Mouse (Mus musculus): ENCODE measurements around the gene Esr1. TPM values are rescaled to one million over a fixed set of nuclear protein-coding genes. Genes with fewer than 3 reads are reported as not detected.
A peak's percentile ranks its signal among the peaks of the same experiment; 100 is the strongest.
"Not testable (repeated sequence)": the region's sequence is repeated elsewhere in the genome, so short reads cannot be mapped to it uniquely, and the experiment has no call there.

Esr1 gene
- polyA plus RNA-seq, 1 experiment from 2014 or later: 0.46 TPM

DNA sequence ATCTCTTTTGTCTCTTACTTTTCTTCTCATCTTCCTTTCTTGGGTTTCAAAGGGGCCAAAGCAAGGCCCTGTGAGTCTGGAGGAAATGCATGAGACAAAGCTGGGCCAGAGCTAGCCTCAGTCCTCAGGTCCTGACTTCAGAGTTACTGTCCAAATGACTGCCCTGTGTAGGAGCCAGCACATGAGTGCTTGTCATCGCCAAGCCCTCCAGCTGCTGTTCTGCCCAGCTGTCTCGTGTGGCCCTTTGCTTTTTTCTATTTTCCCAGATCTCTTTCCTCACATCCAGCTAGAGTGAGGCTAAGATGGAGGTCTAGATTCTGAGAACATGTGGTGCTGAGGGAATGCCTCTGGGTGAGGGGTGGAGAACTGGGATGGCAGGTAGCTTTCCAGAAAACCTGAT is 58.7 kb downstream of the Esr1 start:
- 91% methylated on average over 2 of the region's 2 CpGs for WGBS

DNA sequence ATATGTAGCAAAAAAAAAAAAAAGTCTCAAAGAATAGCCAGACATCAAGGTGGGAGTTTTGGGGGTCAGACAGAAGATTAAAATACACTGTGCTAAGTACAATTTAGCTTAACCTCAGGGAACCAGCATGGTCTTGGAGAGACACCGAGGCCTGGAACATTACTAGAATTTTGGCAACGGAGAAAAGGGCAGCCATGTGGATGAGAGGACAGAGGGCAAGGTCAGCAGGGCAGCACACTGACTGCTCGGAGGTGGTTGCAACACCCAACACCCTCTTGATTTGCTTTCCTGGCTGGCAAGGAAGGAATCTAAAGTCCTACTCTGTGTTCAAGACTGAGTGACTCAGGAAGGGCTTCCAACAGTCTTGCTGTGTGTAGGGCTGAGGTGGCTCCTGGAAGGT is 60.5 kb downstream of the Esr1 start:
- H3K4me3 ChIP-seq: no peak overlapping the region
- no peak overlapping the region for H3K9ac ChIP-seq
- 79% methylated on average over 3 of the region's 3 CpGs for WGBS
- no peaks in the 10 kb centered on the region for H3K9me3 ChIP-seq
- no peak overlapping the region for H3K27ac ChIP-seq
- no peaks in the 10 kb centered on the region for H3K36me3 ChIP-seq (replicated peaks)
- ATAC-seq (replicated peaks): no peak
- H3K27me3 ChIP-seq (replicated peaks): no peaks in the 10 kb centered on the region
- no peak overlapping the region for H3K4me2 ChIP-seq
- H3K4me1 ChIP-seq: no peaks in the 10 kb centered on the region

More for the DNA sequence above, 58.7 kb downstream of the Esr1 start:
- no peaks in the 10 kb centered on the region for H3K4me1 ChIP-seq
- no peaks in the 10 kb centered on the region for H3K36me3 ChIP-seq (replicated peaks)
- no peak overlapping the region for H3K9ac ChIP-seq
- H3K27ac ChIP-seq: no peak overlapping the region
- H3K27me3 ChIP-seq (replicated peaks): no peaks in the 10 kb centered on the region
- no peak overlapping the region for H3K4me3 ChIP-seq
- no peak overlapping the region for H3K4me2 ChIP-seq
- H3K9me3 ChIP-seq: no peaks in the 10 kb centered on the region
- ATAC-seq (replicated peaks): no peak

DNA sequence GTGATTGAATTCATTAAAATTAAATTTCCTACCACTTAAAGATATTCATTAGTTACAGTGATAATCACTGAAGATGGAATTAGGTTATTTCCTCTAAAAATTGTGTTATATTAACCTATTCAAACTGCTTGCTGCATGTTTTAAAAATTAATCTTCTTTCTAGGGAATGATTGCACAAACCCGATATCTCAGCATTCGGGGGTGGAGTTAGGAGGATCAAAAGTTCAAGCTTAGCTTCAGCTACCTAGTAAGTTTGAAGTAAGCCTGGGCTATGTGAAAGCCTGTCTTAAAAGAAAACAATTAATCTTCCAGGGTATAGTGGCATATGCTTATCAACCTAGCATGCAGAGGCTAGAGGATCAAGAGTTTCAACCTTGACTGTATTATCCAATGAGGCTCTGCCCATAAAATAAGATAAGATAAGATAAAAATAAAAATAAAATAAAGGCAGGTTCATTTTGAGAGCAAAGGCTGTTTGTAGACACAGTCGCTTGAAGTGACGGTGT is 62.0 kb downstream of the Esr1 start:
- Histone ChIP-seq H3K9me3 (no peaks in the 10 kb centered on the region), H3K4me1 (no peaks in the 10 kb centered on the region), H3K9ac (no peak overlapping the region), H3K27me3 (replicated peaks) (no peaks in the 10 kb centered on the region), H3K4me3 (no peak overlapping the region), H3K27ac (no peak overlapping the region), H3K36me3 (replicated peaks) (no peaks in the 10 kb centered on the region), H3K4me2 (no peak overlapping the region)
- 88% methylated on average over 4 of the region's 4 CpGs for WGBS
- ATAC-seq (replicated peaks): no peak

DNA sequence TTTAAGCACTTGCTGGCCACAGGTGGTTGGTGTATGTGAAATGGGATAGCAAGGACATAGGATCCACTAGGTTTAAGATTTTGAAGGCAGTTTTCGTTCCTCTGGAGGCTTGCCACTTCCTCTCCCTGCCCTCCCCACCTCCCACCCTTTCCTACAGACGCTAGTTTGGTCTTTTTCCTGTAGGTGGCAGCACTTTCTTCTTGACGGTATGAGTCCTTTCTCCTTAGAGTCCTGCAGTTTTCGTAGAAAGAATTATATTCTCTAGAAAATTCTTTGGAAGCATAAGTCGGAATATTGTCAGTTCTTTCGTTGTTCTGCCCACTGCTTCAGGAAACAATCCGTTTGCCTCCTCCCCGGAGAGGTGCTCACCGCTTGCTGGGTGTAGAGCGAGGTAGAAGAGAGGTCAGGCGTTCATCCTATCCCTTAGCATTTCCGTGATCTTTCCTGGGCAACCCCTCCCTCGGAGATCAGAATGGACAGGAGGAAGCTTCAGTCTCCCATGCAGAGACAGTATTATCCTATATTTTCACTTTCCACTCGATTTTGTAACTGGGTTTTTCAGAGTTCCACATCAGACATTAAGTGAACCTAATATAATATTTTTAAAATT is 63.7 kb downstream of the Esr1 start:
- H3K4me2 ChIP-seq: peak overlapping the region; percentile 33

DNA sequence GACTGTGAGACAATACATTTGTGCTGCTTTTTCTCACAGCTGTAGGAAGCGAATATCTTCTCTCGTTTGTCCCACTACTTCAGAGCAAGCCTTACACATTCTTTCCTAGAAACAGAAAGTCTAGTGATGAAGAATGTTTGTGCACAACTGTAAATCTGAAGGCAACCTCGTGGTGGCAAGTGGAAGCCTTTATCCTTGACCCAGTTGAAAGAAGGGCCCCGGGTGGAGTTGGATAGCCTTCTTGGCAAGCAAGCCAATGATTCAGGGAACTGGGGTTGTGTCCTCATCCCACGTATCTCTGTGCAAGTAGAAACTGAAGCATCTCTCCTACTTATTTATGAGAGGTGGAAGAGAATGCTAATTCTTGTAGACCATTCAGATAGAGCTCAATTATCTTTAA is 71.7 kb downstream of the Esr1 start:
- 87% methylated on average over 5 of the region's 5 CpGs for WGBS

More for the DNA sequence above, 63.7 kb downstream of the Esr1 start:
- peak; percentile 90 for ATAC-seq (replicated peaks)
- H3K9me3 ChIP-seq; H3K27ac ChIP-seq; H3K9ac ChIP-seq; H3K27me3 ChIP-seq (replicated peaks); H3K4me3 ChIP-seq; H3K36me3 ChIP-seq (replicated peaks); H3K4me1 ChIP-seq: not testable (repeated sequence)
- 25% methylated on average over 14 of the region's 14 CpGs for WGBS

DNA sequence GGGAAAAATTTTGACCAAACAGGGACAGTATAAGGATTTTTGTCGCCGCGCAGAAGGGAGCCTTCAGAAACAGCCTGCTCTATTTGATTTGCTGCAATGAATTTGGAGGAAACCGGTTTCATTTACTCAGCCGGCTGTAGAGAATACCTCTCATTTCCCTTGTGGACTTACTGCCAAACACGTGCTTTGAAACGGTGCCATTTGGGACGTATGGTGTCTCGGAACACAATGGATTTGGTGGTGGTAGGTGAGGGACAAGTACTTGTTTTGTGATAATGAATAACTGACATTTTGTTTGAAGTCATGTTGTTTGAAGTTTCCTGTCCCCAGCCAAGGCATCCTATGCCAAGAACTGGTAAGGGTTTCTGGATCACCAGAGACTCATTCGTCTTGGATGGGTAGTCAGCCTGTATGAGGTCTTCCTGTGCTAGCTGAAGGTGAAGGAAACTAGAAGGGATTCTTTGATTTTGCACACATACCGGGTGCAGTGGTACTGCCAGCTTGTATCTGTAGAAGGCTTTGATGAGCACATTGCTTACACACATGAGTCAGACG is 72.4 kb downstream of the Esr1 start:
- Histone ChIP-seq H3K4me3 (no peak overlapping the region), H3K4me1 (no peaks in the 10 kb centered on the region), H3K27ac (no peak overlapping the region), H3K36me3 (replicated peaks) (no peaks in the 10 kb centered on the region), H3K9ac (no peak overlapping the region), H3K27me3 (replicated peaks) (no peaks in the 10 kb centered on the region), H3K4me2 (no peak overlapping the region), H3K9me3 (no peaks in the 10 kb centered on the region)
- ATAC-seq (replicated peaks): no peak
- 92% methylated on average over 12 of the region's 12 CpGs for WGBS

More for the DNA sequence above, 71.7 kb downstream of the Esr1 start:
- H3K27ac ChIP-seq: no peak overlapping the region
- H3K4me2 ChIP-seq: no peak overlapping the region
- no peak overlapping the region for H3K4me3 ChIP-seq
- ATAC-seq (replicated peaks): no peak
- H3K9me3 ChIP-seq: no peaks in the 10 kb centered on the region
- no peaks in the 10 kb centered on the region for H3K4me1 ChIP-seq
- H3K9ac ChIP-seq: no peak overlapping the region
- no peaks in the 10 kb centered on the region for H3K27me3 ChIP-seq (replicated peaks)
- H3K36me3 ChIP-seq (replicated peaks): no peaks in the 10 kb centered on the region

DNA sequence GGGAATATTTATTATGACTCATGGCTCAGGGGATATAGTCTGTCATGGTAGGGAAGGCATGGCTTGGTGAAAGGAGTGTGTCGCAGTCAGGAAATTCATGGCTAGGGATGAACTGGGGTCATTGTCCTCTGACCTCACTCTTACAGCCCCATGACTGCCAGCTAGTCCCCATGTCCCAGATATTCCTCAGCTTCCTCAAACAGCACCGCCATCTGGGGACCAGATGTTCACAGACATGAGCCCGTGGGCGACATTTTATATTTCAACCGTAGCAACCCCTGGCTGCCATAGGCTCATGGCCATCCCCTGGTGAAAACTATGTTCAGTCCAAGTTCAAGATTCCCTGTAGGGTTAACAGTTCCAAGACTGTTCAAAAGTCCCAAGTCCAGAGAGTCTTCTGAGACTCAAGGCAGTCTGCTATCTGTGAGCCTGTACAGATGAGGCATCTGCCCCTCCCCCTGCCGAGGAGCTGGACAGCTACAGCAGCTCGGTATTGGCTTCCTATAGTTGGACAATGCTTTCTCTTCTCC is 83.0 kb downstream of the Esr1 start:
- 89% methylated on average over 7 of the region's 7 CpGs for WGBS
- H3K27ac ChIP-seq: no peak overlapping the region
- no peak overlapping the region for H3K9ac ChIP-seq
- H3K36me3 ChIP-seq (replicated peaks): no peaks in the 10 kb centered on the region
- H3K4me2 ChIP-seq: no peak overlapping the region
- H3K4me3 ChIP-seq: no peak overlapping the region
- no peaks in the 10 kb centered on the region for H3K9me3 ChIP-seq
- H3K27me3 ChIP-seq (replicated peaks): no peaks in the 10 kb centered on the region
- H3K4me1 ChIP-seq: no peaks in the 10 kb centered on the region
- no peak for ATAC-seq (replicated peaks)

DNA sequence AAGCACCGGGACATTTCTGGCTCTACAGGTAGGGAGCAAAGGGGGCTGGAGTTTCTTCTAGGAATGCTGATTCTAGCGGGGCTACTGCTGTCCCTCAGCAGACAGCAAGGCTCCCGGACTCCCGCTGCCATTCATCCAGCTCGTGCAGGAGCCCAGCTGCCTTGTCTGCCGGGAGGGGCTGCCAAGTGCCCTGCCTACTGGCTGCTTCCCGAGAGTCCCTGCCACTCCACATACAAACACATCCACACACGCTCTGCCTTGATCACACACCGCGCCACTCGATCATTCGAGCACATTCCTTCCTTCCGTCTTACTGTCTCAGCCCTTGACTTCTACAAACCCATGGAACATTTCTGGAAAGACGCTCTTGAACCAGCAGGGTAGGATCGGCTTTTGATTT is 98.5 kb downstream of the Esr1 start:
- H3K4me1 ChIP-seq: peaks cover 18% of the 10 kb centered on the region; the same call in 1 of the 2 replicates
- H3K27me3 ChIP-seq (replicated peaks): peaks cover 33% of the 10 kb centered on the region
- H3K4me2 ChIP-seq: peak overlapping the region; percentile 60
- 3% methylated on average over 15 of the region's 15 CpGs for WGBS
- H3K9ac ChIP-seq: peak overlapping the region; percentile 45; the same call in 1 of the 2 replicates
- no peaks in the 10 kb centered on the region for H3K9me3 ChIP-seq
- H3K27ac ChIP-seq: no peak overlapping the region
- peak; percentile 53; the same call in 1 of the 2 replicates for ATAC-seq (replicated peaks)
- no peaks in the 10 kb centered on the region for H3K36me3 ChIP-seq (replicated peaks)
- H3K4me3 ChIP-seq: peak overlapping the region; percentile 34

DNA sequence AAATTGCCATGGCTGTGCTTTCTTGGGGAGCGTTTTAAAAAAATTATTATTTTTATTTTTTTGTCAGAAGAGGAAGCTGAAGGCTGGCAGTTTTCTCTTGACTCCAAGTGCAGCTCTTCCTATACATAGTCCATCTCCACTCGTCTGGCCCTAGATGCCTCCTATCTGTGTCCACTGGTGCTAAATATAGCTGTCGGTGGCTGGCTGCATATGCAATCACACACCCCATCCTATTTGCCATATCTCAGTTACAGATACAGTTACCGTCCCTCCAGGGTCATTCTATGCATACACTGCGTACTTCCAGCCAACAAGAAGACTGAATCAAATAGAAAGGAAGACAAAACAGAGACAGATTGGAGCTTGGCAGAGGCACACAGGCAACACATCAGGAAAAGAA is 100.0 kb downstream of the Esr1 start:
- Histone ChIP-seq H3K4me3 (0 out of 2 replicates have a peak overlapping the region, but pooled peaks have one; percentile 75), H3K36me3 (replicated peaks) (no peaks in the 10 kb centered on the region), H3K27me3 (replicated peaks) (peaks cover 33% of the 10 kb centered on the region), H3K4me1 (peaks cover 18% of the 10 kb centered on the region; the same call in 1 of the 2 replicates), H3K27ac (no peak overlapping the region), H3K4me2 (peak overlapping the region; percentile 100; the same call in 1 of the 2 replicates), H3K9ac (no peak overlapping the region), H3K9me3 (no peaks in the 10 kb centered on the region)
- ATAC-seq (replicated peaks): no peak
- WGBS: 52% methylated on average over 5 of the region's 5 CpGs

DNA sequence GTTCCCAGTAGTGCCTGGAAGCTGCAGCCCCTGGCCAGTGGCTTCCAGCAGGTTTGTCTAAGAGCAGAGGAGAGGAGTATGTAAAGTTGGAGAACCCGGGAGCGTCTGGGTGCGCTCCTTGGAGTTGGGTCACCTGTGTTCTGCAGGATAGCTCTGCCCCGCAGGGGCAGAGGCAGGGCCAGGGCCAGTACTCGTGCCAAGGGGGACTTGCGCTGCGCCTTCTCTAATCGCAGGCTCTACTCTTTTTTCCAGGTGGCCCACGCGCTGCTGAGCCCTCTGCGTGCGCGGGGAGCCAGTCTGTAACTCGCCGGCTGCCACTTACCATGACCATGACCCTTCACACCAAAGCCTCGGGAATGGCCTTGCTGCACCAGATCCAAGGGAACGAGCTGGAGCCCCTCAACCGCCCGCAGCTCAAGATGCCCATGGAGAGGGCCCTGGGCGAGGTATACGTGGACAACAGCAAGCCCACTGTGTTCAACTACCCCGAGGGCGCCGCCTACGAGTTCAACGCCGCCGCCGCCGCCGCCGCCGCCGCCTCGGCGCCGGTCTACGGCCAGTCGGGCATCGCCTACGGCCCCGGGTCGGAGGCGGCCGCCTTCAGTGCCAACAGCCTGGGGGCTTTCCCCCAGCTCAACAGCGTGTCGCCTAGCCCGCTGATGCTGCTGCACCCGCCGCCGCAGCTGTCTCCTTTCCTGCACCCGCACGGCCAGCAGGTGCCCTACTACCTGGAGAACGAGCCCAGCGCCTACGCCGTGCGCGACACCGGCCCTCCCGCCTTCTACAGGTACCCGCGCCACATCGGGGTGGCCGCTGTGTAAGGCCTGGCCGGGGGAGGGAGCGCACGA is 100.9 kb downstream of the Esr1 start:
- Histone ChIP-seq H3K4me1 (peaks cover 18% of the 10 kb centered on the region; the same call in 1 of the 2 replicates), H3K27ac (no peak overlapping the region), H3K36me3 (replicated peaks) (no peaks in the 10 kb centered on the region), H3K9ac (peak overlapping the region; percentile 60), H3K4me3 (peak overlapping the region; percentile 75), H3K4me2 (peak overlapping the region; percentile 100), H3K27me3 (replicated peaks) (peaks cover 33% of the 10 kb centered on the region), H3K9me3 (no peaks in the 10 kb centered on the region)
- ATAC-seq (replicated peaks): peak; percentile 91
- WGBS: under 1% methylated on average over 68 of the region's 68 CpGs

DNA sequence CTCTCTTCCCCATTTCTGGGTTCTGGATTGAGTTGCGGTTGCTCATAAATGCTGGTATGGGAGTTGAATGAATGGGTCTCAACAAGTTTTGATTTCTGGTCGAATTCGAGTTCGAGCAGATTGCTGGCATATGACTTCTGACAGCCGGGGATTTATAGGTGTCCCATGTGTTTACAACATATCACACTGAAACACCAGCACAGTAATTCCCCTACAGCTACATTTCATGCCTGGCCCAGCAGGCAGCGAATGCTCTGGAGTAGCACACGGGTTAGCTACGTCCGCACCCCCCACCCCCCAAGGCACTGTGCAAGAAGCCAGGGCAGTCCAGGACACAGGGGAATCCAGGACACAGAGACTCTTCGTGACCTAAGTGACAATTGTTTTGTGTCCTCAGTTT is 102.0 kb downstream of the Esr1 start:
- H3K4me1 ChIP-seq: peaks cover 18% of the 10 kb centered on the region; the same call in 1 of the 2 replicates
- H3K36me3 ChIP-seq (replicated peaks): no peaks in the 10 kb centered on the region
- H3K9me3 ChIP-seq: no peaks in the 10 kb centered on the region
- H3K4me2 ChIP-seq: no peak overlapping the region
- H3K9ac ChIP-seq: no peak overlapping the region
- WGBS: 69% methylated on average over 10 of the region's 10 CpGs
- H3K27ac ChIP-seq: no peak overlapping the region
- no peak overlapping the region; the same call in 1 of the 2 replicates for H3K4me3 ChIP-seq
- H3K27me3 ChIP-seq (replicated peaks): peaks cover 33% of the 10 kb centered on the region
- ATAC-seq (replicated peaks): no peak

DNA sequence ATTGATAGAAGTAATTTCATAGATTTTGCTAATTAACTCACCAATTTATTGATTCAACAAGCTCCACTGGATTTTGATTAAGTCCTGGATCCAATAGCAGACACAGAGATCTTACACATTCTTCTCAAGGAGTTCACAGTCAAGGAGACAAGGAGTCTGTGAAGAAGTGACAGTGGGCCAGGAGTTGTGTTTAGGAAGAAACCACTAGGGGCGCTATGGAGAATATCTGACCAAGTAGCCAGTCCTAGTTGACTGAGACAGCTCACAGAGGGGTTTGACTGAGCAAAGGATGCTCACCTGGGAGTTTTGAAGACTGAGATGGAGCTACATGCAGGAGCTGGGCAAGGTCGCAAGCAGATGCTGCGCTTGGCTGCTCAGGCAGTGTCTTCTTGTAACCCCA is 113.5 kb downstream of the Esr1 start:
- Histone ChIP-seq H3K9me3 (no peaks in the 10 kb centered on the region), H3K27ac (no peak overlapping the region), H3K36me3 (replicated peaks) (no peaks in the 10 kb centered on the region), H3K9ac (no peak overlapping the region), H3K4me3 (no peak overlapping the region), H3K4me1 (no peaks in the 10 kb centered on the region), H3K27me3 (replicated peaks) (no peaks in the 10 kb centered on the region), H3K4me2 (no peak overlapping the region)
- ATAC-seq (replicated peaks): no peak
- WGBS: 44% methylated on average over 3 of the region's 3 CpGs

All from midbrain, embryonic 15.5 days (tissue).